Mouse (Mus musculus) left cerebral cortex, postnatal 36 days (tissue): ENCODE results near the gene Camta1. TPM values are rescaled to one million over a fixed set of nuclear protein-coding genes. Genes with fewer than 3 reads are reported as not detected.
A peak's percentile ranks its signal among the peaks of the same experiment; 100 is the strongest.

Source experiments
- DNase-seq, 2 experiments: peaks; one replicate each; pipeline ENCODE4 v3.0.0; 2021 to 2022; ENCODE audit warnings: low spot score in 2 of 2, mixed read lengths in 1 of 2
- intact Hi-C: fragments of 180-260 bp; cut with DNase I; formaldehyde crosslinking; loops from one replicate; pipeline ENCODE4 v1.15.1; 2025
- total RNA-seq, 2 experiments: library from RNA; stranded (reverse); gene quantifications; 2 replicates each; pipeline ENCODE4 v1.2.3; 2021

Gene Camta1
- total RNA-seq, 2 experiments from 2014 or later, result 207 to 216 TPM

GRCm38 (mm10) chr4:151326971-151327686, 534.5 kb downstream of the Camta1 start:
- intact Hi-C loops, result no loop called here
- DNase-seq, result no peak

DNA sequence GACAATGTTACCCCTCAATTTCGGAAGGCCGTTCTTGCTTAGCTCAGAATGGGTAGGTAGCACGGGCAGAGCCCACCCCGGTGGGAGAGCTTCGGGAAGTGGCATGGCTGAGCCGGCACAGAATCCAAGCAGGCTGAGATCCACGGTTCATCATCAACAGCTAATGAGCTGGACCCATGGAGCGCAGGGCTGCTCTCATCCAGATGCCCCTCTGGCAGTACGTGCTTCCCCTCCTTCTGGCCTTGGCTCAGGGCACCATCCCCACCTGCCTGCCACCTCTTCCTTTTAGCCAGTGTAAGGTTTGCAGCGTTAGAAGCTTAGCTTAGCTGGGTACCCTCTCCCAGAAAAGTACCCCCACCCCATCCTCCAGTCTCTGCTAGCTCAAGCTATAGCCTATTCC, 545.2 kb downstream of the Camta1 start:
- intact Hi-C loops, result no loop called here

GRCm38 (mm10) chr4:151315726-151316125, 546.0 kb downstream of the Camta1 start:
- intact Hi-C loops, result no loop called here
- DNase-seq, result no peak

More for the DNA sequence above, 545.2 kb downstream of the Camta1 start:
- no peak for DNase-seq

DNA sequence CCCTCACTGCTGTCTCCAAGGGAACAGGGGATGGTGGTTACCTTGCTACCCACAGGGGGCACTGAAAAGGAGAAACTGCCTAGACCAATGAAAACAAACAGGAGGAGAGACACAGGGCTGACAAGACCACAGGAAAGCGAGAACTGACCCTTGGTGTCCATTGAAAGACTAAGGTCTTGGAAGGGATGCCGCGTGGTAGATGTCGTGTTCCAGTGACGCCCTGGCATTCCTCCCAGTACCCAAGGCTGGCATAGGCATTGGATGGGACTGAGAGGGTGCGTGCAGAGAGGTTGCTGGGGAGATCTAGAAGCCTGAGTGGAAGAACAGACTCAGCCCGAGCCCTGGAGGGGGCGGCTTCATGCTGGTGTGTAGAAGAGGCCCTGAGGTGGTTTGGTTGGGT, 550.9 kb downstream of the Camta1 start:
- intact Hi-C loops, result no loop called here
- DNase-seq, result no peak

- intact Hi-C loops, result no loop called here
- DNase-seq, result no peak
Observed at GRCm38 (mm10) chr4:151310056-151310685, 551.5 kb downstream of the Camta1 start.

DNA sequence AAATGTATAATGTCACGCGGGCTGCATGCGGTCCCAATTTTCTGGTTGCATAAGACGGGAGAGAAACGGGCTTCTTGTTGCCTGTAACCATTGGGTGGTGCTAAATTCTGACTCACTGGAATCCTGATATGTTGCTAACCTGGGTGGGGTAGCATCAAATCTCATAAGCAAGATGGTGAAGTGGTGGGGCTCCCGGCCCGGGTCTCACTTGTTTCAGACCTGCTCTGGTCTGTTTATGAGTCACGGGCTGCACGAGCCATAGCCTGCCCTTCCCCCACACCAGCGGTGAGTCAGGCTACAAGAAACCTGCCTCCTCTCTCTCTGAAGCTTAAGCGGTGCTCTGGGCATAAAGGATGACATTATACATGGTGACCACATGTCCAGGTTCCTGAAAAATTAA, 554.8 kb downstream of the Camta1 start:
- intact Hi-C loops, result no loop called here
- peak; percentile 38 to 45 for DNase-seq

- intact Hi-C loops, result no loop called here
- DNase-seq, result peak in 1 of 2 experiments; percentile 24
Observed at GRCm38 (mm10) chr4:151306311-151306765, 555.3 kb downstream of the Camta1 start.

DNA sequence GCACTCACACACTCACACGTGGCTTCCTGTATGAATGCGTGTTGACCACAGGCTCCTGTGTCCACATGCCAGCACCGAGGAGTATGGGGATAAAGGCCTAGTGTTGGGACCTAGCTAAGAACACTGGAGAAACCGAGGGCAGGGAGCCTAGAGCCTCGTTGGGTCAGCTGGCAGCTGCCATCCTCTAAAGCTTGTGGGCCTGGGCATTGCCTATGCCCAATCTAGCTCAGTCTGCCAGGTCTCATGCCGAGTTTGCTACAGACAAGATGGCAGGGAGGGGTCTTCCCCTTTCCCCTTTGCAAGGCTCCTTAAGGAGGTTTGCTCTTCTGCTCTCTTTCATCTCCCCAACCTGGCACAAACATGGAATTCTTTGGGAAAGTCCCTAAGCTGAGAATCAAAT, 555.9 kb downstream of the Camta1 start:
- no peak for DNase-seq
- intact Hi-C loops, result no loop called here

GRCm38 (mm10) chr4:151303931-151304330, 557.7 kb downstream of the Camta1 start:
- intact Hi-C loops, result no loop called here
- DNase-seq, result no peak

GRCm38 (mm10) chr4:151303436-151303835, 558.2 kb downstream of the Camta1 start:
- intact Hi-C loops, result no loop called here
- no peak for DNase-seq

DNA sequence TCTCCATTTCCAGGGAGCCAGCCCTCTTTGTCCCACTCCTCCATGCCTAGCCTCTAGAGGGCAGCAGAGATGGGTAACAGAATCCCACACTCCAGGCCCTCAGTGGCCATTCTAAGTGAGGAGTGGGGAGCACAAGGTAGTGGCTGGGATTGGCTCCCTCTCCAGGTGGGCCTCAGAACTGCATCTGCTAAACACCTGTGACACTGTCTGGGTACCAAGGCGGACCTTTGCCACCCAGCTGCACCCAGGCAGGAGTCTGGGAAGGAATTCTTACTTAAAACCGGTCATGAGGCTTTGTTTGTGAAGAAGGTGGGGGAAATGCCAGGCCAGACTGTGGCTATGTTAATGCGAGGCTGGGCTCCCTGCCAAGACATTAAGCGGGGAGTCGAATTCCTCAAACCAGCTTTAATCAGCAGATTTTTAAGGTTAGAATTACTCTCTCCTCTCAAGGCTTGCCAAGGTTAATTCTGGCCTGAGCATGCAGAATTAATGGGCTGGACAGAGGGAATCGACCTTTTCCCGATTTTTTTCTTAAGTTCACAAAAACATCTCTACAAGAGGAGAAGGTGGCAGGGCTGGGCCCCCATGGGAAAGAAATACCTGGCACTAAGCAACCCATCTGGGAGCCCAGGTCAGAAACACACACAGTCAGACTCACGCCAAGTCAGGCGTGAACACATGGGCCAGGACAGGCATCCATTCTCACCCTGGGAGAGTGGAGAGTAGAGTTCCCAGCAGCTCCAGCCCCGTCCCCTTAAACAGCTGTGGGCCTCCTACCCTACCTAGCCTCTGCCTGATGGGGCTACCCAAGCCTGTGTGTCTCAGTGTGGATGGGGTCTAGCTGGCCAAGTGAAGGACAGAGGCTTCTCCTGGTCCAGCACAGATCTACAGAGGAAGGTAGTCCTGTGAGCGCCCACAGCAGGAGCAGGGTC, 559.2 kb downstream of the Camta1 start:
- no peak for DNase-seq
- intact Hi-C loops, result no loop called here

- intact Hi-C loops, result no loop called here
- no peak for DNase-seq
Observed at GRCm38 (mm10) chr4:151301337-151301736, 560.3 kb downstream of the Camta1 start.

GRCm38 (mm10) chr4:151300706-151301105, 561.0 kb downstream of the Camta1 start:
- peak in 1 of 2 experiments; percentile 38 for DNase-seq
- intact Hi-C loops, result no loop called here

- DNase-seq, result no peak
- intact Hi-C loops, result no loop called here
Observed at GRCm38 (mm10) chr4:151295515-151296203, 566.0 kb downstream of the Camta1 start.

DNA sequence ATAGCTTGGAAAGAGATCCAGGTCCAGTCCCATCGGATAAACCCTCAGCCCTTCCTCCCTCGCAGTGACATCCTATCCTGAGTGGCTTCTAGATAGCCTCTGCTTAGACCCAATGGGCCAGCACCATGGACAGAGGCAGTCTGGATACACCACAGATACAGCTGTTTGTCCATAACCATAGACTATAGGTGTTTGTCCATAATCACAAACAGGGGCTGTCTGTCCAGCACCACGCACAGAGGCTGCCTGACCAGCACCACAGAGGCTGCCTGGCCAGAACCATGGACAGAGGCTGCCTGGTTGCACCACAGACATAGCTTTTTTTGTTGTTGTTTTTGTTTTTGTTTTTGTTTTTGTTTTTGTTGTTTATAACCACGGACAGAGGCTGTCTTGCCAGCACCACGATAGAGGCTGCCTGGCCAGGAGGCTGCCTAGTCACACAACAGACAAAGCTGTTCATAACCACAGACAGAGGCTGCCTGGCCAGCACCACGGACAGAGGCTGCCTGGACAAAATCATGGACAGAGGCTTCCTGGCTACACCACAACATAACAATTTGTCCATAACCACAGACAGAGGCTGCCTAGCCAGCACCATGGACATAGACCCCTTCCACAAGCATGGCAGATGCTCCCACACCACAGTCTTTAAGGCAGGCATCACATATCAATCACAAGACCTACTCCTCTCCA, 572.6 kb downstream of the Camta1 start:
- intact Hi-C loops, result no loop called here
- no peak for DNase-seq

- intact Hi-C loops, result no loop called here
- no peak for DNase-seq
Observed at GRCm38 (mm10) chr4:151285905-151286445, 575.7 kb downstream of the Camta1 start.

DNA sequence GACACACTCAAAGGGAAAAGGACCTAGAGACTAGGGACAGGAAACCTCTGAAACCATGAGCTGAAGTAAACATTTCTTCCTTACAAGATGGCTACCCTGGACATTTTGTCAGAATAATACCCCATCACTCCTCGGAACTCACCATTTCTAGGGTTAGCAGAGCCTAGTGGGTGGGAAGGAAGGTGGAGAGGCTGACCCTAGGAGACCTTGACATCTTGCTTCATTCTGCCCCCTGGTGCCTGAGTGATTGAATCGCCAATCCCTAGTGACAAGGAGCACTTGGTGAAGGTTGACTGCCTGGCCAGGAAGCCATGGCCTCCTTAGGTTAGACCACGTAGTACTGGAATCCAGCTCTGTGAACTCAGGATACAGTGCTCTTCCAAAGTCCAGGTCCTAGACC, 576.2 kb downstream of the Camta1 start:
- DNase-seq, result no peak
- intact Hi-C loops, result no loop called here

DNA sequence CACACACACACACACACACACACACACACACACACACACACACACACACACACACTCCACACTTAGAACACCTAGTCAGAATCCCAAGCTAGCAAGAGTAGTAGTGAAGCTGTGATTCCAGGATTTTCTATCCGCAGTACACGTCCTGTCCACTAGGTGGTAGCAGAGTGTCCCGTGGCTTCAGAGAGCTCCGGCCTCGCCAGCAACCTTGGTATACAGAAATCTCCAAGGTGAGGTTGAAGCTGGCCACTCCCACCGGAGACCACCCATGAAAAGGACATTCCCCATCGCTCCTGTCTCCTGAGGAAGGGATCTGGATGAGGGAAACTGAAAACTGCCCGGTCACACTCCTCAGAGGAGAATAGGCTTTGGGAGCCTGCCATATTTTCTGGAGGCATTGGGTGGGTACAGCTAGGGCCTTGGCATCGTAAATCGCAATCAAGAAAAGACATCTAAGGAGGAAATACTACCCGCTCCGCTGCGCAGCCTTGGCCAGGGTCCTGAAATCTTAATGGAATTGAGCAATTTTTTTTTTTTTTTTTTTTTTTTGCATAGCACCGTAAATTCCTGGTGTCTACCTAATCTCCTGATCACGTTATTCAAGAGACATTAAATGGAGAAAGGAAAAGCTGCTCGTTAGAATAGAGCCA, 578.5 kb downstream of the Camta1 start:
- intact Hi-C loops, result loop anchor here (5.0 kb wide), 1 partner anchor 126 kb away; no protein-coding TSS in a partner anchor
- DNase-seq, result peak; percentile 66 to 70
